Mouse (Mus musculus) lung, postnatal 36 days (tissue): Measurements from ENCODE around the gene Iqsec1.

Source experiments
- DNase-seq: peaks from one replicate; pipeline ENCODE4 v3.0.0; 2022; ENCODE audit warnings: mixed read lengths

Iqsec1 gene

GRCm38 (mm10) chr6:90719402-90719801 is 269.1 kb downstream of the Iqsec1 start:
- no peak for DNase-seq

GRCm38 (mm10) chr6:90718477-90718876 is 270.0 kb downstream of the Iqsec1 start:
- DNase-seq, result no peak

- DNase-seq, result peak; percentile 87
Measured at GRCm38 (mm10) chr6:90717711-90718110, 270.8 kb downstream of the Iqsec1 start.

GRCm38 (mm10) chr6:90716853-90717252 is 271.6 kb downstream of the Iqsec1 start:
- DNase-seq, result peak; percentile 60

GRCm38 (mm10) chr6:90716066-90716704 is 272.3 kb downstream of the Iqsec1 start:
- peak; percentile 88 for DNase-seq

- DNase-seq, result no peak
Measured at GRCm38 (mm10) chr6:90715245-90715905, 273.1 kb downstream of the Iqsec1 start.

GRCm38 (mm10) chr6:90713650-90714049 is 274.8 kb downstream of the Iqsec1 start:
- no peak for DNase-seq

GRCm38 (mm10) chr6:90712486-90713480 is 275.7 kb downstream of the Iqsec1 start:
- peak; percentile 90 for DNase-seq

GRCm38 (mm10) chr6:90712063-90712462 is 276.4 kb downstream of the Iqsec1 start:
- DNase-seq, result no peak

- no peak for DNase-seq
Measured at GRCm38 (mm10) chr6:90711476-90712035, 276.9 kb downstream of the Iqsec1 start.

- DNase-seq, result no peak
Measured at GRCm38 (mm10) chr6:90710778-90711177, 277.7 kb downstream of the Iqsec1 start.

- DNase-seq, result no peak
Measured at GRCm38 (mm10) chr6:90709929-90710777, 278.3 kb downstream of the Iqsec1 start.

GRCm38 (mm10) chr6:90708061-90708618 is 280.3 kb downstream of the Iqsec1 start:
- DNase-seq, result no peak

GRCm38 (mm10) chr6:90707143-90707542 is 281.3 kb downstream of the Iqsec1 start:
- DNase-seq, result peak; percentile 78

- DNase-seq, result peak; percentile 42
Measured at GRCm38 (mm10) chr6:90706490-90706889, 282.0 kb downstream of the Iqsec1 start.

- peak; percentile 21 for DNase-seq
Measured at GRCm38 (mm10) chr6:90705738-90706137, 282.7 kb downstream of the Iqsec1 start.

GRCm38 (mm10) chr6:90704705-90705344 is 283.7 kb downstream of the Iqsec1 start:
- peak; percentile 71 for DNase-seq

GRCm38 (mm10) chr6:90703782-90704181 is 284.7 kb downstream of the Iqsec1 start:
- DNase-seq, result peak; percentile 78

- DNase-seq, result peak; percentile 41
Measured at GRCm38 (mm10) chr6:90702837-90703735, 285.4 kb downstream of the Iqsec1 start.

- DNase-seq, result peak; percentile 22
Measured at GRCm38 (mm10) chr6:90702197-90702596, 286.3 kb downstream of the Iqsec1 start.
